Mouse (Mus musculus) hindbrain, embryonic 14.5 days (tissue): Measurements from ENCODE around the gene Oma1. TPM values are rescaled to one million over a fixed set of nuclear protein-coding genes. Genes with fewer than 3 reads are reported as not detected.

Source experiments
- ATAC-seq: fragments of 200-750 bp; cut with Nextera tagmentation; 2 replicates; pipeline ENCODE4 v1.8.0; 2017; ENCODE audit warnings: moderate number of reproducible peaks, mild to moderate bottlenecking, moderate TSS enrichment, moderate library complexity; ENCODE audit not compliant: low FRiP score
- DNase-seq: peaks from one replicate; pipeline ENCODE4 v3.0.0-alpha.2; 2015; ENCODE audit warnings: low spot score
- H3K27ac ChIP-seq: fragments of 300-500 bp; sonication (generic); 2 replicates; pipeline ENCODE4 v1.5.1; 2014; ENCODE audit warnings: mild to moderate bottlenecking, moderate library complexity
- H3K27me3 ChIP-seq: fragments of 300-500 bp; sonication (generic); 2 replicates; pipeline ENCODE4 v1.6.1; 2014; ENCODE audit warnings: mild to moderate bottlenecking, low read length, mixed read lengths; ENCODE audit not compliant: control insufficient read depth, insufficient read depth
- H3K36me3 ChIP-seq: fragments of 300-500 bp; sonication (generic); replicated peaks from 2 replicates; pipeline ENCODE4 v1.6.1; 2014; ENCODE audit not compliant: control insufficient read depth, insufficient read depth
- H3K4me1 ChIP-seq: fragments of 300-500 bp; sonication (generic); replicated peaks from 2 replicates; pipeline ENCODE4 v1.6.1; 2014; ENCODE audit warnings: antibody characterized with exemption, low read length, mixed read lengths; ENCODE audit not compliant: control insufficient read depth, insufficient read depth
- H3K4me2 ChIP-seq: fragments of 300-500 bp; sonication (generic); replicated peaks from 2 replicates; pipeline ENCODE4 v1.6.1; 2014; ENCODE audit warnings: mild to moderate bottlenecking, moderate library complexity
- H3K4me3 ChIP-seq: fragments of 300-500 bp; sonication (generic); replicated peaks from 2 replicates; pipeline ENCODE4 v1.5.1; 2014; ENCODE audit warnings: mild to moderate bottlenecking, low read length
- H3K9ac ChIP-seq: fragments of 300-500 bp; sonication (generic); 2 replicates; pipeline ENCODE4 v1.6.1; 2014
- H3K9me3 ChIP-seq: fragments of 300-500 bp; sonication (generic); 2 replicates; pipeline ENCODE4 v1.6.1; 2016; ENCODE audit warnings: low read length; ENCODE audit not compliant: control insufficient read depth
- WGBS: fragments of 180-500 bp; shearing (Covaris S2); extraction: QIAGEN DNeasy Blood & Tissue Kit; methylation state at CpG from one replicate; pipeline ENCODE4 v1.1.7; 2014; 5-methylcytosine and 5-hydroxymethylcytosine counted together
- polyA plus RNA-seq: library from polyadenylated mRNA; unstranded; fragments of >200 nt; fragmentation: Nextera tagmentation; extraction: Ambion mirVana; gene quantifications from 2 replicates; pipeline ENCODE4 v1.2.1, GENCODE M21; 2014

Gene Oma1
- polyA plus RNA-seq, 1 experiment from 2014 or later, result 8.7 TPM

- DNase-seq, result no peak
- Histone ChIP-seq H3K4me2 (no peak overlapping the region), H3K36me3 (no peaks in the 10 kb centered on the region), H3K27me3 (no peaks in the 10 kb centered on the region), H3K9me3 (no peaks in the 10 kb centered on the region), H3K27ac (no peak overlapping the region), H3K4me3 (no peak overlapping the region), H3K4me1 (0 out of 2 replicates have a peak, but pooled peaks cover 7% of the 10 kb centered on the region), H3K9ac (no peak overlapping the region)
- ATAC-seq, result no peak
- 56% methylated on average over 3 of the region's 3 CpGs for WGBS
Measured at GRCm38 (mm10) chr4:103387292-103387691, 73.7 kb downstream of the Oma1 start.

GRCm38 (mm10) chr4:103388530-103389178 lies 75.0 kb downstream of the Oma1 start:
- Histone ChIP-seq H3K4me3 (no peak overlapping the region), H3K9ac (no peak overlapping the region), H3K4me2 (no peak overlapping the region), H3K36me3 (no peaks in the 10 kb centered on the region), H3K9me3 (no peaks in the 10 kb centered on the region), H3K27ac (no peak overlapping the region), H3K4me1 (0 out of 2 replicates have a peak, but pooled peaks cover 7% of the 10 kb centered on the region), H3K27me3 (no peaks in the 10 kb centered on the region)
- ATAC-seq (no peak), DNase-seq (no peak)
- 75% methylated on average over 8 of the region's 8 CpGs for WGBS

GRCm38 (mm10) chr4:103389583-103389982 lies 76.0 kb downstream of the Oma1 start:
- no peak; the same call in 1 of the 2 replicates for ATAC-seq
- no peaks in the 10 kb centered on the region for H3K27me3 ChIP-seq
- WGBS, result 34% methylated on average over 3 of the region's 3 CpGs

DNA sequence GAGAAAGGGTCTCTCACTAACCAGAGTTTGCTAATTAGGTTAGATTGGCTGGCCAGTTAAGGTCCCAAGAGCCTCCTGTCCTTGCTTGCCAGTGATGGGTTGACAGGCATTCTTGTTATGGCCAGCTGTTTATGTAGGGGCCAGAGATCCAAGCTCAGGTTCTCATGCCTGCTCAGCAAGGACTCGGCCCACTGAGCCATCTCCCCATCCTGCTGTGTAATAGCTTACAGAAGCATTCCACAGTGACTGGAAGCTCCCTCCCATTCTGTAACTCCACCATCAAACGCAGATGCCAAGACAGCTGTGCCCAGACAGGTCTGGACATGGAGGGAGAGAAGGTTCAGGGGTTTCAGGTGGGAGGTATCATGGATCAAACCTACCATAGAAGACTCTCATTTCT lies 76.9 kb downstream of the Oma1 start:
- 77% methylated on average over 2 of the region's 2 CpGs for WGBS
- Histone ChIP-seq H3K9ac (no peak overlapping the region), H3K4me1 (0 out of 2 replicates have a peak, but pooled peaks cover 7% of the 10 kb centered on the region), H3K9me3 (no peaks in the 10 kb centered on the region), H3K27ac (no peak overlapping the region), H3K36me3 (no peaks in the 10 kb centered on the region), H3K27me3 (no peaks in the 10 kb centered on the region), H3K4me2 (no peak overlapping the region), H3K4me3 (no peak overlapping the region)
- no peak for ATAC-seq
- DNase-seq, result no peak

More at GRCm38 (mm10) chr4:103389583-103389982, 76.0 kb downstream of the Oma1 start:
- Histone ChIP-seq H3K4me1 (0 out of 2 replicates have a peak, but pooled peaks cover 7% of the 10 kb centered on the region), H3K9ac (no peak overlapping the region), H3K9me3 (no peaks in the 10 kb centered on the region), H3K27ac (no peak overlapping the region), H3K4me2 (no peak overlapping the region), H3K4me3 (no peak overlapping the region), H3K36me3 (no peaks in the 10 kb centered on the region)
- DNase-seq, result no peak

- DNase-seq, result no peak
- Histone ChIP-seq H3K9ac (no peak overlapping the region), H3K27ac (no peak overlapping the region), H3K4me2 (no peak overlapping the region), H3K36me3 (no peaks in the 10 kb centered on the region), H3K9me3 (no peaks in the 10 kb centered on the region), H3K4me1 (0 out of 2 replicates have a peak, but pooled peaks cover 6% of the 10 kb centered on the region), H3K27me3 (no peaks in the 10 kb centered on the region), H3K4me3 (no peak overlapping the region)
- ATAC-seq, result no peak
- 84% methylated on average over 4 of the region's 4 CpGs for WGBS
Measured at GRCm38 (mm10) chr4:103395066-103395465, 81.5 kb downstream of the Oma1 start.

DNA sequence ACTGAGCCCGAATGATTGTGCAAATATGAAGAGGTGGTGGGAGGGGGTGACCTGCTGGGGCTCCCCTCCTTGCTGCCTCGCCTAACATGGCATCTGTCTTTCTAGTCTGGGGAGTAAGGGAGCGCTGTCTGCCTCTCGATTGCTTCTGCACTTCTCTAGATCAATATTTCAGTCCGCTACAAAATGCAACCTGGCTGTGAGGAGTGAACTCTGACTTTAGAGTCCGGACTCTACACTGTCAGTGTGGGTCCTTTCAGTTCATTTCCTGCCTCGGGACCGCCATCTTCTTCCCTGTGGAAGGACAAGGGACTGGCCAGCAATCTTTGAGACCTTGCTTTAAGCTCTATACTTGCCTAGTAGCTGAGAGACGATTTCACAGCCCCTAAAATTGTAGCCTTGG lies 82.3 kb downstream of the Oma1 start:
- no peak overlapping the region for H3K4me2 ChIP-seq
- 85% methylated on average over 9 of the region's 9 CpGs for WGBS
- H3K9me3 ChIP-seq, result no peaks in the 10 kb centered on the region
- no peak overlapping the region for H3K27ac ChIP-seq
- no peaks in the 10 kb centered on the region for H3K4me1 ChIP-seq
- H3K9ac ChIP-seq, result no peak overlapping the region
- H3K27me3 ChIP-seq, result no peaks in the 10 kb centered on the region
- DNase-seq (no peak), ATAC-seq (no peak)
- H3K4me3 ChIP-seq, result no peak overlapping the region
- H3K36me3 ChIP-seq, result no peaks in the 10 kb centered on the region

DNA sequence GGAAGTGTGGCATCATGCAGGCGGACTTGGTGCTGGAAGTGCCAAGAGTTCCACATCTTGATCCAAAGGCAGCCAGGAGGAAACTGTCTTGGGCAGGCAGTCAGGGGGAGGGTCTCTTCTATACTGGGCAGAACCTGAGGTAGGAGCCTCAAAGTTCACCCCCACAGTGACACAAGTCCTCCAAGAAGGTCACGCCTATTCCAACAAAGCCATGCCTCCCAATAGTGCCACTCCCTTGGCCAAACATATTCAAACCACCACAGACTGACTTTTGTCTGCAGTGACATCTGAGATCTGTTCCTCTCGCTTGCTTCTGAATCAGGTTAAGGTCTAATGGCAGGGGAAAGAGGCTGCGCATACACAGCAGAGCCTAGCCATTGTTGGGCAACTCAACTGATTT lies 83.3 kb downstream of the Oma1 start:
- ATAC-seq, result no peak
- Histone ChIP-seq H3K36me3 (no peaks in the 10 kb centered on the region), H3K27me3 (no peaks in the 10 kb centered on the region), H3K4me2 (no peak overlapping the region), H3K9ac (no peak overlapping the region), H3K9me3 (no peaks in the 10 kb centered on the region), H3K27ac (no peak overlapping the region), H3K4me3 (no peak overlapping the region), H3K4me1 (no peaks in the 10 kb centered on the region)
- 79% methylated on average over 4 of the region's 4 CpGs for WGBS
- no peak for DNase-seq

GRCm38 (mm10) chr4:103402581-103402980 lies 89.0 kb downstream of the Oma1 start:
- Histone ChIP-seq H3K27ac (no peak overlapping the region), H3K4me3 (no peak overlapping the region), H3K27me3 (no peaks in the 10 kb centered on the region), H3K4me1 (no peaks in the 10 kb centered on the region), H3K9ac (no peak overlapping the region), H3K36me3 (no peaks in the 10 kb centered on the region), H3K4me2 (no peak overlapping the region), H3K9me3 (0 out of 2 replicates have a peak, but pooled peaks cover 5% of the 10 kb centered on the region)
- DNase-seq, result no peak
- no peak for ATAC-seq
- 75% methylated on average over 4 of the region's 4 CpGs for WGBS

DNA sequence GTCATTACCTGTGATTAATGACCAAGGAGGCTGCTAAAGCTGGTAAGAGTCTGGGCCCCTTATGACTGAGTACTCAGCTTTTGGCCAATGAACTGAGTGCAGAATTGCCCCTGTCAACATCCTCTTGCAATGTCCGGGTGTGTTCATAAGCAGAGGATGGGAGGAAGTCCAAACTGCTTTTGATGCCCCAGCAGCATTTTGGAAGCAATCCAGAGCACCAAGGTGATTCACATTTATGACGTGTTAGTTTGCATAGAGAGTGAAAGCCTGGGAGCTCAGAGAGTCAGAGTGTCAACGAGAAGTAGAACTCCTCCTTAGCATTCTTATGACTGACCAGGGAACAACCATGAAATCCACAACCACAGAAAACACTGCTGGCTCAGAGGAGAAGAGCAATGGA lies 91.7 kb downstream of the Oma1 start:
- Histone ChIP-seq H3K4me2 (no peak overlapping the region), H3K36me3 (no peaks in the 10 kb centered on the region), H3K27me3 (no peaks in the 10 kb centered on the region), H3K27ac (no peak overlapping the region), H3K9me3 (0 out of 2 replicates have a peak, but pooled peaks cover 5% of the 10 kb centered on the region), H3K4me1 (no peaks in the 10 kb centered on the region), H3K9ac (no peak overlapping the region), H3K4me3 (no peak overlapping the region)
- 75% methylated on average over 3 of the region's 3 CpGs for WGBS
- DNase-seq, result no peak
- no peak for ATAC-seq
